ENCODE assay signal across 8 mouse cellular contexts in the genomic region with DNA sequence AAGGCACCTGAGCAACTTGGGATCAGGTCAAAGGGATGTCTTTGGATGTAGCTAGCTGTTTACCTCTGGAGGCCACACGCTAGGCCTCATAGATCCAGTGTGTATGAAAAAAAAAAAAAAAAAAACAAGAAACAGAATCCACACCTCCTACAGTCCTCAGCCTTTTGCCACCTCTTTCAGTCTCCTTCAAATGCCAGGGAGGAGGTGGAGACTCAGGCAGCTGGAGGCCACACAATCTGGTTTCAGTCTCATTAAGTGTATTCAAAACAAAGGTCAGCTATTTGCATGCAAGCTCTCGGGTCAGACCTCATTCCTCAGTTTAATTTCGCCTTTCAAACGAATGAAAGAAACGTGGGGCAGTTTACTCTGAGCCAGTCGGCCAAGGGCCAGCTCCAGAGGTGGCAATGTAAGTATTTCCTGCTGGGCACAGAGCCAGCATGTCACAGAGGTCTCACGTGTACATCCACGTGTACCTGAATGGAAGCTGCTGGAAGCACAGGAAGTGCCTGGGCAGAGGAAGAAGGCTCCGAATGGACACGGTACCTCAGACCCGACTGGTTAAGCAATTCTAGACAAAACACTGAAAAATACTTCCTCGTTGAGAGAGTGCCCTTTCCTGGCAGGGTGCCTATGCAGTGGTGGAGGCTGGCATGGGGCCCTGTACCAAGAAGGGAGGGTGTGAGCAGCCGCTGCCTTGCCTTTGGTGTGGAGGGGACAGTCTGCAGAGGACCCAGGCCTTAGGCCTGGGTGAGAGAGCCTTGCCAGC.
DNase-seq lines count a peak whose midpoint lies in the region; ATAC-seq and TF ChIP-seq lines count a peak whose summit lies in the region.

No protein-coding gene starts in this region.

- H3K27ac ChIP-seq in heart, embryonic 11.5 days (ENCODE audit: low read depth, low read length) = no peak overlapping the region
- H3K27ac ChIP-seq in intestine, embryonic 15.5 days = peak overlapping the region; percentile 54
- peak overlapping the region; percentile 83 for H3K27ac ChIP-seq in left cerebral cortex, adult 2 months
- peak overlapping the region; percentile 6 for H3K27ac ChIP-seq in midbrain, embryonic 15.5 days

- H3K9ac ChIP-seq in heart, embryonic 11.5 days (ENCODE audit: low read depth, low read length) = no peak overlapping the region
- H3K9ac ChIP-seq in intestine, embryonic 15.5 days = no peak overlapping the region
- H3K9ac ChIP-seq in midbrain, embryonic 15.5 days = no peak overlapping the region

- no peak overlapping the region for H3K4me3 ChIP-seq in heart, embryonic 11.5 days (ENCODE audit: low read depth, low read length)
- no peak overlapping the region for H3K4me3 ChIP-seq in intestine, embryonic 15.5 days (replicated peaks)
- H3K4me3 ChIP-seq in left cerebral cortex, adult 2 months = no peak overlapping the region
- no peak overlapping the region for H3K4me3 ChIP-seq in midbrain, embryonic 15.5 days

- peaks cover 7% of the 10 kb centered on the region for H3K4me1 ChIP-seq in heart, embryonic 11.5 days (ENCODE audit: control insufficient read depth, insufficient read depth, low read length)
- H3K4me1 ChIP-seq in intestine, embryonic 15.5 days (replicated peaks) = peaks cover 16% of the 10 kb centered on the region
- H3K4me1 ChIP-seq in midbrain, embryonic 15.5 days = peaks cover 60% of the 10 kb centered on the region

- H3K4me2 ChIP-seq in heart, embryonic 11.5 days = no peak overlapping the region
- H3K4me2 ChIP-seq in intestine, embryonic 15.5 days (replicated peaks) = no peak overlapping the region
- no peak overlapping the region for H3K4me2 ChIP-seq in midbrain, embryonic 15.5 days

- H3K9me3 ChIP-seq in heart, embryonic 11.5 days (replicated peaks; ENCODE audit: control insufficient read depth, low read length) = no peaks in the 10 kb centered on the region
- H3K9me3 ChIP-seq in intestine, embryonic 15.5 days = no peaks in the 10 kb centered on the region
- no peaks in the 10 kb centered on the region for H3K9me3 ChIP-seq in midbrain, embryonic 15.5 days

- peak; percentile 97 for DNase-seq in heart, adult 11 months
- peak; percentile 23 to 31 for DNase-seq in cerebellum, postnatal 36 days
- peak; percentile 41 to 47 for DNase-seq in gastrocnemius, postnatal 36 days
- DNase-seq in left cerebral cortex, adult 2 months (ENCODE audit: extremely low spot score in 1 of 2, low spot score in 2 of 2) = peak; percentile 57 to 59
- DNase-seq in urinary bladder, postnatal 10 days (ENCODE audit: low spot score) = peak; percentile 34

- no peak for TF ChIP-seq CTCF in left cerebral cortex, adult 2 months (IDR thresholded peaks at IDR 0.05)

- no peak for ATAC-seq in heart, embryonic 11.5 days (replicated peaks; ENCODE audit: insufficient number of reproducible peaks, low FRiP score, low TSS enrichment)
- ATAC-seq in intestine, embryonic 15.5 days = peak; percentile 82
- no peak; the same call in 1 of the 2 replicates for ATAC-seq in midbrain, embryonic 15.5 days (replicated peaks)

- no peaks in the 10 kb centered on the region for H3K36me3 ChIP-seq in heart, embryonic 11.5 days (ENCODE audit: control insufficient read depth, insufficient read depth, low read length)
- no peaks in the 10 kb centered on the region for H3K36me3 ChIP-seq in intestine, embryonic 15.5 days
- no peaks in the 10 kb centered on the region for H3K36me3 ChIP-seq in midbrain, embryonic 15.5 days (replicated peaks)

- WGBS in heart, embryonic 11.5 days (ENCODE audit: insufficient replicate concordance) = 33% methylated on average over 13 of the region's 13 CpGs
- WGBS in intestine, embryonic 15.5 days = 23% methylated on average over 13 of the region's 13 CpGs
- 27% methylated on average over 13 of the region's 13 CpGs for WGBS in midbrain, embryonic 15.5 days

- intact Hi-C loops in gastrocnemius, postnatal 36 days (cut with DNase I) = no loop called here
- intact Hi-C loops in left cerebral cortex, adult 2 months (cut with DNase I) = loop anchor here (5.0 kb wide), 1 partner anchor 34 kb away; no protein-coding TSS in a partner anchor

- H3K27me3 ChIP-seq in heart, embryonic 11.5 days (ENCODE audit: control insufficient read depth, insufficient read depth, low read length) = no peaks in the 10 kb centered on the region
- H3K27me3 ChIP-seq in intestine, embryonic 15.5 days (replicated peaks) = no peaks in the 10 kb centered on the region
- H3K27me3 ChIP-seq in midbrain, embryonic 15.5 days (replicated peaks) = no peaks in the 10 kb centered on the region

Comparison
In these comparisons a context has a peak if more than half of its experiments do, and no peak if none do; other contexts are left out.
1. DNase-seq: peak in every context shown above with its lines; median percentile 97 in heart, adult 11 months; 58 in left cerebral cortex, adult 2 months; 44 in gastrocnemius, postnatal 36 days; 34 in urinary bladder, postnatal 10 days; 27 in cerebellum, postnatal 36 days.